Mouse (Mus musculus): ENCODE measurements at regions not wholly inside any gene's neighbourhood (a gene's known extent, or its start where the extent isn't known, plus 50 kb on each side); places are given as distances from the start of the nearest gene placed in this dataset.

- DNase-seq (ENCODE audit: low spot score in 2 of 2): peak in 1 of 2 experiments; percentile 36
These were observed 574.7 kb downstream of the Gm37988 start for GRCm38 (mm10) chr1:5382372-5382771.

Measured in left cerebral cortex, adult 18-20 months (tissue).